Mouse (Mus musculus) spleen, adult 12 weeks (tissue): ENCODE measurements around the gene Cxcl2.

Experiments
- DNase-seq: peaks from one replicate; pipeline ENCODE4 v3.0.0; 2022; ENCODE audit warnings: low spot score

Cxcl2 gene

DNA sequence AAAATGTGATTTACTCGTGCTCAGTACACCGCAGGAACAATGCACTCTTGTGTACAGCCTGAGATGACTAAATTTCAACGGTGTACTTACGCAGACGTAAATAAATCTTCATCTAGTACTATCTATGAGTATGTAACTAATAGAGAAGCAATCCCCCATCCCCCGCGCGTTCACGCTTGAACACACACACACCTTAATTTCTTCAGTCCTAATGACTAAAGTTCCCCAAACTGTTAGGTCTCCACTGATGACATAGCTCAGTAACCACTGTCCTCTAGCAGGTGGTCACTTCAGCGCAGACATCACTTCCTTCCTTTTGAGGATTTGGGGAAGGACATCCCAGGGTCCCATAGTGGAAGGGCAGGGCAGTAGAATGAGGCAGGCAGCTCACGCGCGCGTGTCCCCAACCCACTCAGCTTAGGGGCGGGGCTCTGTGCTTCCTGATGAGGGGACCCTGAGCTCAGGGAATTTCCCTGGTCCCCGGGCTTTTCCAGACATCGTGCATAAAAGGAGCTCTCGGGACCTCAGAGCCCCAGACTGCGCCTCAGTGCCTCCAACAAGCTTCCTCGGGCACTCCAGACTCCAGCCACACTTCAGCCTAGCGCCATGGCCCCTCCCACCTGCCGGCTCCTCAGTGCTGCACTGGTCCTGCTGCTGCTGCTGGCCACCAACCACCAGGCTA is at the start of gene Cxcl2:
Gene Cxcl2, plus strand, starts transcription at position 533 of the 682 bp plus-strand sequence.
- no peak for DNase-seq

DNA sequence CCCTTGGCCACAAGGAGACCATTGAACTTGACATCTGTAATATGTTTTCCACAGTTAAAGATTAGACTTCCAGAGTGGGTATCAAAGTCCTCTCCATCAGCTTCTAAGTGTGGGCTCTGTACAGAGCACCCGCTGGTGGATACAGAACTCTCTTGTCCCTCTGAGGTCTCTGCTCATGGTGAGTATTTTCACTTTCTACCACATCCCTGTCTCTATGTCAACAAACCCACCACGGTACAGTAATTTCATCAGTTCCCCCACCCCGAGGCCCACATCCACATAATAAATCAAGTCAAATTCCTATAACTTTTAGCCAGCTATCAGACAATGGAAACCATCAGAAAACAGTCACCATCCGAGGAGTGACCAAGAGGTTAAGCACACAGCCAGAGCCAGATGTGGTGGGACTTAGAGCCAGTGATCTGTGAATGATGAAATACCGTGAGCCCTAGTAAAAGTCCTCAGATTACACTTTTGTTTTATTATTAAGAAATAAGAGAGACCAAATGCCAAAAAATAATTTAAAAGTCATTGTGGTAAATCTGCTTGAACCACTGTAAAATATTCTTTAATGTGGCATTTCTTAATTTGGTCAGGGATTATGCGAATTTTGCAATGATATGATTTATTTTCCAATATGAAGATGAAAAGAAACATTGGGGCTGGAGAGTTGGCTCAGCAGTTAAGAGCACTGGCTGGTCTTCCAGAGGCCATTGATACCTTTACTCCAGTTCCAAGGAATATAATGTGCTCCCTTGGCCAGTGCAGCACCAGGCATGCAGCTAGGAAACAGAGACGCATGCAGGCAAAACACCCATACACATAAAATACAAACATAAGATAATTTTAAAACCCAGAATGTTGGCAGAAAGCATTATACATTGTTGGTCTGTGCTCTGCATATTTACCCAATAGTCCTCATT is 48.1 kb upstream of the Cxcl2 start:
- no peak for DNase-seq

DNA sequence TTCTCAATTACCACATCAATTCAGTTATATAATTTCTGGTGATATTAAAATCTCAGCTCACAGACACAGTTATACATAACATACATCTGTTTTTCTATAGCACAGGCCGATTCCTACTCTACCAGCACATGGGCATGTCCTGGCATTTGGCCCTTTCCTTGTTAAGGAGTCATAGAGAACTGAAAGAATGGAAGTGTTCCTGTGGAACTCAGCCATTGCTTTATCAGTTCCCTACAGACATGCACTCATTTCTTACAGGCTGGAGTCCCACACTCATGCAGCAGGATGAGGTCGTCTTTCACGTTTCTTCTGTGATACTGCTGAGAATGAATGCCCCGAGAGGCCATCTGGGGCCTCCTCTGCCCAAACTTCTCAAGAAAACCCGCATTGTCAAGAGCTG is 46.2 kb upstream of the Cxcl2 start:
- DNase-seq: no peak

DNA sequence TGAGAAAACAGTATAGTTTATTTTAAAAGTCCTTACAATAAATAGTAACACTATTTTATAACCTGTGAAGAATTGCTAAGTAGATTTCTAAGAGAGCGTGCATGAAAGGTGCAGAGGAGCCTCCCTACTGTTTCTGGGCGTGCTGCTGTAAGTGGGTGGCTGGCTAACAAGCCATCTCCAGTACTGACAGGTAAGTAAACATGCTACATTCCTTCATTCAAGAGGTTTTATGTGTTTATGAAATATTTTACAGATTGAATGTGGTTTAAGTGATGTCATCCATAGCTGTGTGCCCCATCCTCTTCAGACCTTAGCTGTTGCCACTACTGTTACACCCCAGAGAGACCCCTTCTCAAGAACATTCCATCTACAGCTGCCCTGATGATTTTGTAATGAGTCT is 45.2 kb upstream of the Cxcl2 start:
- no peak for DNase-seq

DNA sequence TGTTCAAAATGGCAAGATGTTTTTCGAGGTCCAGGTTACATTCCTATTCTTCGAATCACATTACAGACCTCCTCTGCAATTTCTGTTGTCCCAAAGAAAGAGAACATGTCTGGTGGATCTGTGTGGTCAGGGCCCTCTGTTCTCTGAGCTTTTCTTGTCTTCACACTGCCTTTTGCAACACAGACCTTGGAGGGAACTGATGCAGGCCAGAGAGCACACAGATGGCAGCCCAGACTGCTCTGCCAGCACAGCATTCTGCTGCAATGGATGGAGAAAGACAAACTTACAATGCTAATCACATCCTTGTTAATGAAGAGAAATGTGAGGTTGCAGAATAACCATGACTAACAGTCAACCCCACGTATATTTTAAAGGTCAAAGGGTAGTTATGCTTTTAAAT is 44.6 kb upstream of the Cxcl2 start:
- no peak for DNase-seq

DNA sequence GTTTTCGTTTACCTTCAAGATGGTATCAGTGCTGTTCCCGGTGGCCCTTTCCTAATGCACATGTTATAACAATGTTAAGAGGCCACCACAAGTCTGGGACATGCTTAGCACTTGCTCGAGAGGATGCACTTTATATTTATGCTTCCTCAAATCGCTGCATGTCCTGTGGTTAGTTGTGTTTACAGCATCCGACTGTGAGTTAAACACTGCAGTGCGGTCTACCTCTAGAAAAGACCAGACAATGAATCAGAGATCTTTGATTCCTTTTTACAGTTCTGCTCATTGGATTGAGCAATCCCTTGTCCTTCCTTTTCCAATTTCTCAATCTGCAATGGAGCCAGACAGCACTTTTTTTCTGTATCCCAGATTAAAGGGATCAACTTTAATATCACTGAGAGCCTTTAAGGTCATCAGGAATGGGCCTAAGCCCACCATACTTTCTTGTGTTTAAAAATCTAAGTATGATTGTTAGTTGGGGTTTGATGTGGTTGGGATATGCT is 41.7 kb upstream of the Cxcl2 start:
- no peak for DNase-seq

DNA sequence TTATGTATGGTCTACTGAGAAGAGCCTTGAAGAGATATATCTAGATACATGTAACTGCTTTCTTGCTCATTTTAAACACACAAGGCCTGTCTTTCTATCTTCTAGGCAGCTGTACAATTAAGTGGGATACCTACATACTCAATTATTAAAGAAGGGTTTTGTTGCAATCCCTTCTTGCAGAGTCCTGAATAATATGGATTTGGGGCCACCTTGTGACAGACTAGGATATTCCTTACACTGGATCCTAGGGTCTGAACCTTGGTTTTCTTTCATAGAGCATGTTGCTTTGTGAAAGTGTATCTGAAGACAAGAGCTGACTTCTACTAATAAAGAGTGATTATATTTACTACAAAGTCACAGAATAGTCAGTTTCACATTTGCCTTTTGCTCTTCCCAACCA is 36.9 kb upstream of the Cxcl2 start:
- DNase-seq: no peak

DNA sequence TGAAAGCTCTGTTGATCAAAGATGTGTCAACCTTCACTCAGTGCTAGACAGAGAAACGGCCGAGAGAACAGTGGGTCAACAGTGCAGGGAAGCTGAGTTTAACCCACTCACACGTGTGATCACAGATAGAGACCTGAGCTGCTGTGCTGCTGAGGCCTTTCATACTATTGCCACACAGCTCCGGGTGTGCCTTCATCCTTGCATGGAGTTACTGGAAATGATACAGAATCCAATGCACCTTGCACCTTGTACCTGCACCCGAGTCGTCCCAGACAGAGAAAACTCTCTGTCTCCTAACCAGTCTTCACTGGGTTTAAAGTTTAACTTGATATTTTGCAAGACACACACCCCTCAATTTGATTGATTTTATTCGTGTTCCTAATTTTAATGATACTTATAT is 31.3 kb upstream of the Cxcl2 start:
- no peak for DNase-seq

DNA sequence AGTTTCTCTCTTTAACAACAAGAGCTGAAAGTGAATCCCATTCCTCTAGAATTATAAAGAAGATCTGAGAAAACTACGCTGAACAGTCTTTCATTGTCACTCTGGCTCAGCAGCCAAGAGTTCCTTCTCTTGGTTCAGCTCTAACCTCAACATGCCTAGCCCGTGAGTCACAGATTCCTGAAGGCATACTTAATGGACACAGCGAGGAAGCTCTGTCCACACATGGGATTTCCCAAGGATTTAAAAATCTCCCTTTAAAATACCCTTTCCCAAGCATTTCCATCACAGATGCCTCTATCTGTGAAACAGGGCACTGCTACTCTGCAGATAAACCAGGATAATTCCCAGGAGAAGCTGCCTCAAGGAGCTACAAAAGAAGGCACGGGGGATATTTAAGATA is 27.6 kb upstream of the Cxcl2 start:
- no peak for DNase-seq

DNA sequence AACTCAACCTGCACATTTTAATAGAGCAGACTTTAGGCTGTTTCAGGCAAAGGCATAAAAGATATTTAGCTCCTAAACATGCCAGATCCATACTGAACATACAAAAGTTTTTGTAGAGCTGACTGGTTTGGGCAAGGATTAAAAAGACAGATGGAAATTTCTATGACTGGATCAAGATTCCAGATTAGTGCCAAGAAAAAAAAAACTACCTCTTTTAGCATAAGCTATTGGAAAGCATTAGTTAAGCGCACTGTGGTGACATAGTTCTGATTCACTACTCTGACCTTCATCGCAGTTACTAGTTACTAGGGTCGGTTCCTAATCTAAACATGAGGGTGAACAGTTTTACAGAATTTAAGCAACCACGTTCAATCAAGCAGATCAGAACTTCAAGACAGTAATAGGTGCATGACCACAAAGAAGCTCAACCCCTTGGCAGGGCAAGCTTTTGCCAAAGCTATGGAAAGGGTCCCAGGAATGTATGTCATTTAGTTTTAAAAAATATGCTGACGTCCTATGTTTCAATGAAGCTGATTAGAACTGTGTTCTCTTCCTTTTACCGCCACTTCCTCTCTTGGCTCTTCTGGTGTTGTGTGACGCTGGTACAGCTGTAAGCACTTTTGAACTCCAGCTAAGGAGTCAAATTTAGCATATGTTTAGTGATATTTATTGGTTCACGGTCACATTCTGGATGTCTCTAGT is 27.0 kb upstream of the Cxcl2 start:
- DNase-seq: no peak

DNA sequence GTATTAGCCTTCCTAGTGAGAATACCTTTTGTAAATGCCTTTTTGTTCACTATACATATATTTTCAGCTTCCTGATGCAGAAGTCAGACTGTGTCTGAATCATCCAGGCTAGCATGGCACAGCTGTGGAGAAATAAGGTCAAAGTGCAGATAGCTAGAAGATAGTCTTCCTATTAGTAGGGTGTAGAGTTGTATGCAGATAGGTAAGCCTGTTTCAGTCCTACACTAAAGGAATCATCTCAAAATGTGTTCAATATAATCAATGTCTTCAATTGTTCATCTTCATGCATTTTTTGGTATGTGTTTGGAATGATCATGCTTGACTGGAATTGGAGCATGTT is 26.5 kb upstream of the Cxcl2 start:
- no peak for DNase-seq

DNA sequence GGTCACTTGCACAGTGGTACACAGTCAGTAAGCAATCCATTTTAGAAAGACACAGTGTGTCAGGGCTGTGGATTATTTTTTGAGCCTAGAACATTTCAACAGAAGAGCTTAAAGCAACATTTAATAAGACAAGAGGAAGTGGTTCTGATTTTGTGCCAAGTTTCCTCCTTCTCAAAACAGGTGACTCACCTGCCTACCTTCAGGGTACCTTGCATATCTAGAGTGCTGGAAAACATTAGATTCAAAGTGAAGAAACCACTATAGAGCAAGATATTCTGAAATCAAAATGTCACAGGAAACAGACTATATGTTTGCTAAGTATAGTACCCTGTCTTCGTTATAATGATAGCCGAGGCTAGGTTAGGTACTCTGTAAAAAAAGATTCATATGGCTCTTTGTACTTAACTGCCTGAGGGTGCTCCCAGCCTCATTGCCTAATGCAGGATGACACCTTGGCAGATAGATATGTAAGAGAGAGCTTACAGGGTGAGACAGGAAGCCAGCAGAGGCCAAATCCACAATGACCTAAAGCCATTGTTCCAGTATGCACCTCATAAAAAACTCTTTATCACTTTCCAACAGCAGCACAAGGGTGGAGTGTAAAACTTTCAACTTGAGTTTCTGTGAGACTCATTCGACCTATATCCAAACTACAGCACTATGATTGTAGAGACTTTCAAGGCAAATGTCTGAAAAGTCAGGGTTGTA is 24.2 kb upstream of the Cxcl2 start:
- no peak for DNase-seq

DNA sequence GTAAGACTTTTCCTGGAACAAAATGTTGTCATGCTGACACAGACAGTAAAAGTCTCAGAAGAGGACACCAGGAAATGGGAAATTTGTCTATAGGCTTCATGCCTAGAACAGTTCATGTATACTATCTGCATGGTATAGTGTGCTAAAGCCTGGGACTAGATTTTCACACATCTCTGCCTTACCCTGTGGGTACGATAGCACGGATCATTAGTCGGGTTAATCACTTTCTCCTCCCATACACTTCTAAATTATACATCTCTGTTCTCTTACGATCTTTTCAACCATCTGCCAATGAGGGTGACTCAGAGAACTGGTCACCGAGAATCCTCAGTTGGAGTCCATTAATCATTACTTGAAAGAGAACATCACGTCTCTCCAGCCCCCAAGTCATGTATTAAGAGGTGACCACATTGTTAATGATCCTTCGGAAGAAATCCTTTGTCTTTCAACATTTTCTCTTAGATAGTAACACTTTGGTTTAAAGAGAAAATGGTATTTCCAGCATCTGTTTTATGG is 23.3 kb upstream of the Cxcl2 start:
- DNase-seq: no peak

DNA sequence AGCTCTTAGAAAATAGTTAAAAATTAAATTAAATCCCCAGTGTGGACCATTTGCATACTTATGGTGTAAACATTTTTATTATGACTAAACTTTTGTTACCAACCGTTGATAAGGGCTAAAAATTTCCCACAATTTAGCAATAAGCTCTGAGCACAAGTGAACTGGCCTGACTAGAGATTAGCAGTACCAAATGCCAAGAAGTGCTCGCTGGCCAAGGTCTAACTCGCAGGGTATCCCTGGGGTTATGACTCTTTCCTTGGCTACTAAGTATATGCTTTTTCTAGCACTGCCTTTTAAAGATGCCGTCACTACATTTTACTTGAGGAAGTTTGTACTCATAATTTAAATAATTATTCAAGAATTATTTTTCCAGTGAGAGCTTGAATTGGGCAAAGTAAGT is 22.6 kb upstream of the Cxcl2 start:
- no peak for DNase-seq

DNA sequence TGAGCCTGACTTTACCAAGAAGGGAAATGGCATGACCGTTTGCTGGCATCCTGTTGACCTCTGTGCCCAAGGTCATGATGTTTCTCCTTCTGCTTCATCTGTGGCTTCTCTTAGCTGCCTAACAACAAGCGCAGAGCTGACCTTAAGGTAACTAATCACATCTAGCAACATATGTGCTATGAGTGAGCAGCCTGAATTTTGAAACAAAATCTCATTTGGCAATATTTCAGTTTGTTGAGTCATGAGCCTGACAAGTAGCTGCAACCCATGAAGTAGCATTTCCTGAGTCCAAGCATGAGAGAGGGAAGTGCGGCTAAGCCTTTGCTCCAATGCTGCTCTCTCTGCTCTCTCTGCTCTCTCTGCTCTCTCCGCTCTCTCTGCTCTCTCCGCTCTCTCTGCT is 22.0 kb upstream of the Cxcl2 start:
- DNase-seq: no peak

DNA sequence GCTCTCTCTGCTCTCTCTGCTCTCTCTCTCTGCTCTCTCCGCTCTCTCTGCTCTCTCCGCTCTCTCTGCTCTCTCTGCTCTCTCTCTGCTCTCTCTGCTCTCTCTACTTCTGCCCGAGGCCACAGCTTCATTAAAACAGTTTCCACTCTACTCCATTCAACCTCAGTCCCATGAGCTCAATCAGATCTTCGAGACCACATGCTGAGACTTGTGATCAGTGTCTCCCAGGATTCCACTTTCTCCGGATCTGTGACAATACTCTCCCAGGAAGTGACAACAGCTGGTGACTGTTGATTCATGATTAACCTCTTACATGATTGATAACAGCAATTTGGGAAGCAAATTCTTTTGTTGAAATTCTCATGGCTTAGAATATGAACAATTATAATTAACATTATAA is 21.5 kb upstream of the Cxcl2 start:
- DNase-seq: no peak

DNA sequence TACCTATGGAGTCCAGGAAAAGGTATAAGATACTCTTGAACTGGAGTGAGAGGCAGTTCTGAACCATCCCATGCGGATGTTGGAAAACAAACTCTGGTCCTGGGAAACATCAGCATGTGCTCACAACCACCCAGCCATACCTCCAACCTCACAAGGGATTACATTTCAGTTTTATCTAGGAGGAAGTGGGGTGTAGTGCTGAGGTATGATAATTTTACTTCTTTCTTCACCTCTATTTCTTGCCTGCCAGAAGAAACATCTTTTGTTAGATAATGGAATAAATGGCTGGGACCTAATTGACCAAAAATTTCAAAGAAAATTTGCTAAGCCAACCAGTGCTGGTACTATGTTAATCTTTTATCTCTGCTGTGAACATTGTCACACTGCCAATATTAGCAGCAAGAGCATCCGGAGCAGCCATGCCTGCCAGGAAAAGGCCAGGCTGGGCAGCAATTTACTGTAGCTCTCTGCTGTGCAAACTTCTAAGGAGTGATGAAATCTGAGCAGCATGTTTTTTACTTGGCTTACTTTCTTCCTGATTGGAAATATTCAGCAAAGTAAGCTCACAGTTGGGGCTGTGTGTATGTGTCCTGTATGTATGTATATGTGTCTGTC is 18.9 kb upstream of the Cxcl2 start:
- DNase-seq: no peak

DNA sequence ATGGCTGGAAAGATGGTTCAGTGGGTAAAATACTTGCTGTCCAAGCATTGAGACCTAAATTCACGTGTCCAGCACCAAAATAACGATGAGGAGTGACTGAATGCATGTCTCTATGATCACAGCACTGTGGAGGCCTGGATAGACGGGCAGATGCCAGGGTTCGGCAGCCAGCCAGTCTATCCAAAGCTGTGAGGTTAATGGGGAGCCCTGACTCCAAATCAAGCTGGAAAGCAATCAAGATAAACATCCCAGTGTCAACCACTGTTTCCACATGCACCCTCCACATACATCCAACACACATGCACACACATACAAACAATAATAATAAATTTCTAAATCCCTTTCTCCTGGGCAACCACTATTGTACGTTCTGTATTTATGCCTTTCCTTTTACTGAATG is 15.0 kb upstream of the Cxcl2 start:
- DNase-seq: no peak

DNA sequence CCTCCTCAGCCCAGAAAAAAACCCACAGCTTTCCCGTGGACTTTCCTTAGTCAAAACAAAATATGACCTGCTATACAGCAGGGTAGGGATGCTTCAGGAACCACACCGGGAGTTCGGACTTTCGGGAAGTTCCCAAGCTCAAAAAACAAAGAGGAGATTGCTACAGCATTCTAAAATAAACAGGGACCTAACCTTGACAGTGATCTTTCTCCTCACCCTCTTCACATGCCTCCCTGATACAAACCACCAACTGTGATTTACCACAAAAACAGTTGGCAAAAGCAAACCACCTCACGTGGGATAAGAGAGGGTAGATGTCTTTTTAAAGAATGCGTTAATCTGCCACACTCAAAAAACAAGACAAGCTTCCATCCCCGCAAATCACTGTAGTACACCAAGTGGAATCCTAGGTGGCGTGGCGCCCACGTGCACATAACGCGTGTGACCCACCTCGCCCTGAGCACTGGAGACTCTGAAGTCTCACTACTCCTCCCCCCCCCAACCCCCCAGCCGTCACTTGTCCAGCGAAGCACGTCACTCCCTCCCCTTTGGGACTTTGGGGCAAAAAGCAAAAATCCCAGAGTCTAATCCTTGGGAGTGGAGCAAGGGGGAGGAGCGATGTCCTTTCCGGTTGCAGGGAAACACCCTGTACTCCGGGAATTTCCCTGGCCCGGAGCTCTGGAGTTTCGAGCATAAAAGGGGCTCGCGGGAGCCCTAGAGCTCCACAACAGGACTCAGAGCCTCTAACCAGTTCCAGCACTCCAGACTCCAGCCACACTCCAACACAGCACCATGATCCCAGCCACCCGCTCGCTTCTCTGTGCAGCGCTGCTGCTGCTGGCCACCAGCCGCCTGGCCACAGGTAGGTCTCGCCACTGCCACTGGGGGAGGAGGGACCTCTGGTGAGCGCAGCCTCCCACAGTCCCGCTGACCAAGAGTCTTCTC is 12.9 kb upstream of the Cxcl2 start, which contains the start of gene Cxcl1:
Gene Cxcl1, plus strand, starts transcription at position 723 of the 945 bp plus-strand sequence.
- no peak for DNase-seq

DNA sequence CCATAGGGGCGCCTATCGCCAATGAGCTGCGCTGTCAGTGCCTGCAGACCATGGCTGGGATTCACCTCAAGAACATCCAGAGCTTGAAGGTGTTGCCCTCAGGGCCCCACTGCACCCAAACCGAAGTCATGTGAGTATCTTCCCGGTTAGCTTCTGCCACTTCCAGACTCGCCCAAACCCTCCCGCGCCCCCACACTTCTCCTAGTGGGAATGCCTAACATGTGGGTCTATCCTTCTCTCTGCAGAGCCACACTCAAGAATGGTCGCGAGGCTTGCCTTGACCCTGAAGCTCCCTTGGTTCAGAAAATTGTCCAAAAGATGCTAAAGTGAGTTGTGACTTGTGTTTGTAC is 12.2 kb upstream of the Cxcl2 start:
- no peak for DNase-seq
